Mouse (Mus musculus) liver, adult 2 months (tissue): ENCODE measurements at regions not wholly inside any gene's neighbourhood (a gene's known extent, or its start where the extent isn't known, plus 50 kb on each side); places are given as distances from the start of the nearest gene placed in this dataset.

Experiments
- CTCF ChIP-seq: fragments of 200-500 bp; IDR thresholded peaks from 2 replicates; pipeline ENCODE4 v1.5.1; 2011; ENCODE audit warnings: low read depth, low read length, control low read depth
- POLR2A ChIP-seq: fragments of 200-500 bp; IDR thresholded peaks from 2 replicates; pipeline ENCODE4 v1.6.1; 2011; ENCODE audit warnings: low read length, control low read depth; ENCODE audit not compliant: insufficient read depth; ENCODE audit errors: extremely low read depth

- TF ChIP-seq POLR2A, result no peak
- TF ChIP-seq CTCF, result no peak
These were observed 756.9 kb upstream of the Dppa4 start for GRCm38 (mm10) chr16:47526613-47527012.
